Mouse (Mus musculus) frontal cortex, postnatal 25 days (tissue): Measurements from ENCODE around the gene Mllt3.

ENCODE experiments used
- DNase-seq, 2 experiments: peaks; one replicate each; pipeline ENCODE4 v3.0.0; 2022; ENCODE audit warnings: low spot score in 2 of 2

Gene Mllt3

DNA sequence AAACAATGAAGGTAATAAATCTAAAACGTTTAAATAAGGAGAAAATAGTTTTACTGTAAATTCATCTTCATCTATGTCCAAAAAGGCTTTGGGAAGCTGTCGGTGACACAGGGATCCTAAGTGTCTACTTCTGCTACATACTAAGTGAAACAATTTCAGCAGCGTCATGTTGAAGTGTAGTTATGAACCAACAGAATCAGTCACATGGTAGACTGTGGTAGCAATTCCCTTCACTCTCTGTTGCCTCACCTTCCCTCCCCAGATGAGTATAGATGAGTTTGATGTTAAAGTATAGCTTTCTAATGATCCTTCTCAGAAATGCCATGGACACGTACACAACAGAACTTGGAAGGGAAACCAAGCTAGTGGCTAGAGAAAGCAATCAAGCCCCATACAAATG is 79.9 kb downstream of the Mllt3 start:
- DNase-seq = no peak

DNA sequence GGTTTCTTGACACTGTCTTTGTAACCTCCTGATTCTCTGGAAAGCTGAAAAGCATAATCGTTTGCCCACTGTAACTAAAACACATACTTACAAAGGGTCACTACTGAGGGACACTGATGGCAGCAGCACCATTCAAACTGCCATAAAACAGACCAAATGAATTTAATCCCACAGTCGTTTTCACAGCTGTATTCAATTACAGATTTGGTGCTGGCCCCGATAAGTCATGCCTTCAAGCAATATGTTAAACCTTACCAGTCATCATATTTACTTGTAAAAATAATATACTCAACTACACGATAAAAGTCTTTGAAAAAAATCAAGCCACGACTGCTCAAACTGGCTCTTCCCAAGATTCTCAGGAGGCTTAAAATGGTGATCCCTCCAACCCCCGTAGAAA is 83.7 kb downstream of the Mllt3 start:
- no peak for DNase-seq

DNA sequence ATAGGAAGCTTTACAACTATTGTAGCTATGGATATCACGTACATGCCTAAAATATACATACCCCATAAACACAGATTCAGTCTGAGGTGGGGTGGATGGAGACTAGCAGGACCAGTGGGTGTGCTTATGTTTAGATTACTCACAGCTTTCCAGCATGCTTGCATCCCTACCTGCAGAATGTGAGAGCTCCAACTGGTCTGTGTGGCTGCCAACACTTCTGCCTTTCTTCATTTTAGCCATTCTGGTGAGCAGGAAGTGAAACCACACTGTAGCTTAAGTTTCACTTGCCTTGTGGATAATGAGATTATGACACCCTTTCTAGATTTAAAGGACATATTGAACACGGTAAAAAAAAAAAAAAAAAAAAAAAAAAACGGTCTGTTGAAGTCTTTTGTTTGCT is 88.8 kb downstream of the Mllt3 start:
- DNase-seq = no peak

DNA sequence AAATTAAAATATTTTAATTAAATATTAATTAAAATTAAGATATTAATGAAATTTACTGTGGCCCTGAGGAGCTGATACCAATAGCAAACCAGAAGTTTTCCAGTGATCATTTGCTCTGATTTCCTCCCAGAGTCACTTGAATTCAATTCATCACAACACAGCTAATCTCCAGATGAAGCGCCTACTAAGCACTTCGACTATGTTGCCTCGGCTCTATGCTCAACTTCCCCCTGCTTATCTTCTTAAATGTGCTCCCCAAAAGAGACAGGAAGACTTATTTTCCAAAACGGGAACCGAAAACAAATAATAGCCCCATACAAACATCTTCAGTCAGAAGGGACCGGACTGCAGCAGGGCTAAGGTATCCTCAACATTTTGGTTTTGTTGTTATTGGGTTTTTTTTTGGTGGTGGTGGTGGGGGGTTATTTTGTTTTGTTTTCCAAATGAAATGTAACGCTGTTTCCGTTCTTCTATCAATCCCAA is 90.2 kb downstream of the Mllt3 start:
- no peak for DNase-seq

DNA sequence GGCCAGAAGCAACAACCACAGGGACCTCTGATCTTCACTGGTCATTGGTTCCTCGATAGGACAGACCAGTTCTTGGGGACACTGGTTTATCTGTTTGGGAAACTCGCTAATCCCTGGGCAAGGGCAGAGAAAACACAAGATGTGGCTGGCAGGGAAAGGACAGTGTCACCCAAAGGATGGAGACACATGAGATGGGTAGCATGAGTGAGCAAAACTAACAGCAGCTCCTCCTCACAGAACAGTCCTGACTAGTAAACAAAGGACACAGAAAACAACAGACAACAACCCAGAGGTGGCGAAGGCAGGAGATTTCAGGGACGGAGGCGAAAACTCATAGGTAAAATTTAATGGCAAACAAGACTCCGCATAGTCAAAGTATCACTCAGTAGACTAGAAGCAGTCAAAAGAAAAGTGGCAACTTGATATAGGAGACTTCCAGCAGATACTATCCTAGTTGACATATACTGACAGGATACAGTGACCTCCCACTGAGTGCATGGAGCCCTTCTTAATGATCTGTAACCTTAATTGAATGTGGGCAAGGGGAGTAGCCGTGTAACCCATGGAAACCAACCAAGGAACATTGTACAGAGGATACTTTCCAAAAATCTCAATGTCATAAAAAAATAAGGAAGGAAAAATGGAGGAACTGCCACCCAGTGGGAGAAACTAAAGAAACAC is 93.5 kb downstream of the Mllt3 start:
- DNase-seq = no peak

DNA sequence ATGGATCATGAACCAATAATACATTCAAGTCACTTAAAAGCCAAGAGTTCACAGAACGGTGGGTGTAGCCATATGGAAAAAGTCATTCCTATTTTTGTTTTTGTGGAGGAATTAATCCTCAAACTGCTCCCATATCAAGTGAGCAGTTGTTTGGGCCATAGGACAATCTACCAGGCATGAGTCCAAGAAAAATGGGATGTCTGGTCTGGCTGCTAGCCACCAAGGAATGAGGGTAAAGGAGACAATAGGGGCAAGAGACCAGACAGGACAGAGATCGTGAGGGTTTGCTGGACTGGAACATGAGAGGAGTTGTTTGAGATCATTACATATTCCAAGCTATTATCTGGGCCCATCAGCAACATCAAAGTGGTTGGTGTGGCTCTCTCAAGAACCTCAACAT is 96.8 kb downstream of the Mllt3 start:
- no peak for DNase-seq

DNA sequence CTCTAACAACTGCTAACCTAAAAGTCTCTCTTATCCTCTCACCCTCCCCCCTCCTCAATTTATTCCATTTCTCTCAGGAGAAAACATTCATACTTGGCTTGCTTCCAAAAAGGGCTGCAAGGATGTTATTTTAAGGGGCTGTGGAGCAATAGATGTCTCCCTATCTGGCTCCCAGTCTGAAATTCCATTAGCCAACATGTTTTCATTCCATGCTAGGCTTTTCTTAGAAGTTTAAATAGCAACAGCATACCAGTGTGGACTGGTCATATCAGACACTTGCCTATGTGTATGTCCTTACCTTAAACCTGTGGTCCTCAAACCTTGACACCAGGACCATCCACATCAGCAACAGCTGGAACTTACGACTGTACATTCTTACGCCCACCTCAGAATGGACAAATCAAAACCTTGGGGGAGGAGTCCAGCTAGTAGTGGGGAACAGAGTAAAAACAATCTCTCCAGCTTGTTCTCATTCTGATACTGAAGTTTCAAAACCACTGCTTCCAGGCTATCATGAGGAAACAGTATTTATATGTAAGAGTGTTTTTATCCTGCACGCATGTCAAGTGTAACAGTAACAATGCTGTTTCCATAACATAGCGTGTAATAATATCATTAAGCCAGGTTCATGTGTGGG is 99.3 kb downstream of the Mllt3 start:
- DNase-seq = no peak

DNA sequence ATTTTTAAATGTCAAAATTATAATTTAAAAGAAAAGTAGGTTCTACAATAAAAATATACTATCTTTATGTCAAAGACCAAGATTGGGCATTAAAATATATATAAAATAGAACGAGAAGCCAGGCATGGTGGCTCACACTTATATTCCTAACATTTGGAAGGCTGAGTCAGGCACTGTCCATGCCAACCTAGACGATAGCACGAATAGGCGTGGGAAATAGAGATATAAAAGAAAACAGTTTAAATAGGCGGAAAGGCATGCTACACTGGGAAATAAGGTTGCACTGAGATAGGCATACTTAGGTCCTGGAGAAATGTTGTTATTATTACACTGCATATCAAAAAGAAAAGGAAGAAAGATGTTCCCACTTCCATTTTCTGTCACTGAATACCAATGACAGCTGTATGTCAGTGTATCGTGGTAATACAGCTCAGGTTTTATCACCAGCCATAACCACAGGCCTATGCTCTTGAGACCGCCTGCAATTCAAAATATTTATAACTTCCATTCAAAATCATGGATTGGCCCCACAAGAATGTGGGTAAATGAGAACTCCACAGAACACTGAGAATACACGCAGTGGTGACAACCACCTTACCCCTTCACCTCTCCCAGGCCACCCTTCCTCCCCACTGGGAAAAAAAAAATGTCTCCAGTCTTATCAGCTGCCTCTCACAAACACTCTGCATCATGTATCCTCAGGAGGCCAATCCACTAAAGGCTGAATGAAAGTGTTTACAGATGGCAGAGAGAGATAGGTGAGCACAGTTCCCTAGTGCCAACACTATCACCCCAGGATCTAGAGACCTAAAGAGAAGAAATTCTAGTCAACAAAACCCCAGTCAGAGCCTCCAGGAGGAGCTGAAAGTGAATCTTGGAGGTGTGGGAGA is 102.6 kb downstream of the Mllt3 start:
- no peak for DNase-seq

DNA sequence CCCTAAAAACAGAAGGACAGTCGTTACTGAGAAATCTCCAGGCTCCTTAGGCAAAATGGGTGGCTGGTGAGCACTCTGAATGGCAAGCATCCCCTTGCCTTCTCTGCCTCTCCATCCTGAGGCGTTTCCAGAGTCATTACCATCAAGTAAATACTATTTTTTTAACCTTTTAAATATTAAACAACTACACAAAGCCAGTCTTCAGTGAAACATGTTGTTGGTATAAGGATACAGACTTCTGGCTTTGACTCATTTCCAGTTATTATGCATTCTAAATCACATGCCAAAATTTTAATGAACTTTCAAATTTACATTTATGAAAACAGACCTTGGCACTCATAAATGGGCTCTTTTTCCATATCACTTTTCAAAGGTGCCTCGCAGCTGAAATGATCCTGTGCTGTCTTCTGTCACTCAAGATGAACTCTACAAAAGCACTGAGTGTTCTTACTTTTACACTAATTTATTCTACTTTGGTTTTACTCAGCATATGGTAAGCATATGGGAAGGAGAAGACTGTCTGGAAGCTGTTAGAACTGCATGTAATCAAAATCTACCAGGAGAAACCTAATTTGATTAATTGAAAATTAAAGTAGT is 104.5 kb downstream of the Mllt3 start:
- DNase-seq = no peak

DNA sequence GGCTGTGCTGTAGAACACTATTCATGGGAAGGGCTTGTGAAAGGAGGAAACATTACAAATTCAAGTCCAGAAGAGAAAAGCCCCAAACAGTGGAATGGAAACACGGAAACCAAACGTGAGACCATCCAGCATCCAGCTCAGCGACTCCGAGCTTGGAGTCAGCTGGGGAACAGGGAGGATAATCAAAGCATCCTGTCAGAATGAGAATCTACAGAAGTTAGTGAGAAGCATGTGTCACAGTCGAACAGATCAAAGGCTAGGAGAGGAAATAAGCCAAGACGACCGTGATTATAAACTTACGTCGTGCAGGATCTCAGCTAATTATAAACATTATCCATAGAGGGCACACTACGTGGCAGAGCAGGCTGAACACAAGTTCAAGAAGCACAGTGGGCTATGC is 105.8 kb downstream of the Mllt3 start:
- DNase-seq = no peak

DNA sequence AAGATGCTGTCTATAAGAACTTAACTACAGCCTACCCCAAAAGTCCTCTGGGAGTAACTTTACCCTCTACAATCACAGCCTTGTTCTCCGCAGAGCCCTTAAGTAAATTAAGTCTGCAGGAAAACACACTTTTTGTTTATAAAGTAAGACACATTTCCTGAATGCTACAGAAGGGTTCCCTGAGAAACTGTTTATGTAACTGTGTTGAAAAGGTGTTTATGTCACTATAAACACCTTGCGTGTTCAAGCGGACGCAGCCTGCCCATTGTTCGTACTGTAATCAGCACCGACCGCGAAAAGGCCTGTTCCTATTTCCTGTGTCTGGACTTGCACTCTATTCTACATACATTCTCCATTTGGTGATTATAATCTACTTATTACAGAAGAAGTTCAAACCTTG is 112.5 kb downstream of the Mllt3 start:
- no peak for DNase-seq

DNA sequence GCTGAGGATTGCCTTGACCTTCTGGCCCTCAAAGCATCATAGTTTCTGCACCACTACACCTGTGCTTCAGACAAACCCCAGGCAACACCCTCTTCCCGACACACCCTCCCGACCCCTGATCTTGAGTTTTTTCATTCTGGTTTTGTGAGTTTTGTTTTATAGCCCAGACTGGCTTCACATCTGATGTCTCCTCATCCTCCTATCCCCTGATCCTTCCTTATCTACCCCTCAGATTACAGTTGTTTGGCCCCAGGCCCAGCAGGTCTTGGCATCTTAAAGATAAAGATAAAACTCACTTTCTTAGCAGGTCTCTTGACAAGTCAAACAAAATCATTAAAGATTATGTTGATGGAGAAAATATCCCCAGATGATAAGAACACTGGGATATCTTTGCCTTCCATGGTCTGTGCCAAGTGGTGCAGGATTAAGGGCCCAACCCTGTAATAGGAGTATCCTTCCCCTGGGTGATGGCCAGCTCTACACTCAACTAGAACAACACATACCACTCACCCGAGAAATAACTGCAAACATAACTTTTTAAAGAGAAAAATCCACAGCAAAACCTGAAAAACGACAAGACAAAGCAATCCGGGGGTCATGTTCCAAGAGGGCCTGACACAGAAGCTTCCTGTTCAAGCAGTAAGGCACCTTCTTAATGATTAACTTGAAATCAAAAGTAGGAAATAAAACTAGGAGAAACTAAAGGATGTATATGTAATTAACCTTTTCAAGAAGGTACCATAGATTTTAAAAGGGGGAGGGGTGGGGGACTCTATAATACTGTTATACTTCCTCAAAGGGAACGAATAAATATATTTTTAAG is 121.8 kb downstream of the Mllt3 start:
- no peak for DNase-seq

DNA sequence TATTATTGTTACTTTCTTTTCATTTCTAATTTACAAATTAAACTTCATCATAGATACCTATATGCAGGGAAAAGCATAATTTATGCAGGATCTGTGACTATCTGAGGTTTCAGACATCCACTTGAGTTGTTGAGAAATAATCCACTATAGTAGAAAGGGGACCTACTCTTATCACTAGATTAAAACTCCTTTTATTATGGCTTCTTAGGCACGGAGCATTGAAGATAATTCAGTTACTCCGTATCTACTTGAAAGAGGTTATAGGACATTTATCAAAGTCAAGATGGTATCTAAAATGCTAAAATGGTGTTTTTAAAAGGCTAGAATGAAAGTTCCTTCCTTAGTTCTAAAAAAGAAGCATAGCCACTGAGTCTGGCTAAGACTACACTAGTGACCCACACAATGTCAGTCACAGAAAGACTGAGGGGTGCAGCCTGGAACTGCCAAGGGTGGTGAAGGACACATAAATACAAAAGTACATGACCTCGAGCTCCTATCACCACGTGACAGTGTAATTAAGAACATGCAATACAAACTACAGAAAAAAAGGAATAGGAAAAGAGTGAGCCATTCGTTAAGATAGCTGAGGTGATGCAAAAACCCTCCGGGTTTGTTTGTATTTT is 127.9 kb downstream of the Mllt3 start:
- DNase-seq = no peak

DNA sequence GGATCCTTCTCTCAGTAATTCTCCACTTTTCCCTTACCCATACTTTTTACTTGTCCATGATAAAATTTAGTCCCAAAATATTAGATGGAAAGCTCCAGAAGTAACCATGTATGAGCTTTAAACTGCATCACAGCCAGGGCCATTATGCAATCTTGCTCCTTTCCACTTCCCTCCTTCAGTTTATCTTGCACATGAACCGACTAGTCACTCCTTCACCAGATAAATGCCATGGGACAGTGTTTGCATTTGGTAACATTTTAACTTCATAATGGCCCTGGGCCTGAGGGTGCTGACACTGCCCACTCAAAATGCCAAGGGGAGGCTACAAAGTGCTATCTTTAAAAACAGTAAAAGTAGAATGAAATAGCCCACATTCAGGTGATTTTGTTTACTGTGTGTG is 128.4 kb downstream of the Mllt3 start:
- no peak for DNase-seq

DNA sequence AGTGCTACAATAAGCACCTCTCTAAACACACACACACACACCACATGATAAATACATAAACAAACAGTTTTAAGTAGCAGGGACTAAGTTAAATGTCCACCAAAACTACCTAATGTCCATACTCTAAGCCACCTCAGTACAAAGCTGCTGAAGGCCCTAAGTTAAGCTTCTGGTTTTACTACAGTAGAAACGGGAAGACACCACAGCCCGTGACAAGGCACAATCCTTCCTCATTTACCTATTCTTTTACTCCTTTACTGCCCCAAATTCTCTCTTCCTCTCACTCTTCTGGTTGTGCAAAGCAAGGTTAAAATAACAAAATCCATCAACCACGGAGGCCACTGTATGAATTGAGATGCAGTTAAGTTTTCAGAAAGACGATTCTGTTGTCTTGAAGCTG is 130.6 kb downstream of the Mllt3 start:
- no peak for DNase-seq

DNA sequence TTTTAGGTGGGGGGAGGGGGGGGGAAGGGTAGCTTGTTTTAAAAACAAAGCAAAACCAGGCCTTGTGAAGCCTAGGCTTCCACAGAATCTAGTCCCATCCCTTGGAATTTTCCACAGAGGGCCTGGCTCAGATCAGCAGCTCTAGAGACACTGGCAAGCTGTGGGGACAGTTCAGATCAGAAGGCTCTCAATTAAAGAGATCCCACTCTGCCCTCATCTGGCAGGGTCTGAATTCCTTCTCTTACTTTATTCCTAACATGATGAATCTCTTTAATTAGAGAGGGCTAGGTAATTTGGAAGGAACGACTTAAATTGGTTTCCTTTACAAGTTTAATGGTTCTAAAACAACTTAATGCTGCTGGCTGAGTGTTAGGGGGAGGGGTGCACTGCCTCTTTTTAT is 132.0 kb downstream of the Mllt3 start:
- no peak for DNase-seq

DNA sequence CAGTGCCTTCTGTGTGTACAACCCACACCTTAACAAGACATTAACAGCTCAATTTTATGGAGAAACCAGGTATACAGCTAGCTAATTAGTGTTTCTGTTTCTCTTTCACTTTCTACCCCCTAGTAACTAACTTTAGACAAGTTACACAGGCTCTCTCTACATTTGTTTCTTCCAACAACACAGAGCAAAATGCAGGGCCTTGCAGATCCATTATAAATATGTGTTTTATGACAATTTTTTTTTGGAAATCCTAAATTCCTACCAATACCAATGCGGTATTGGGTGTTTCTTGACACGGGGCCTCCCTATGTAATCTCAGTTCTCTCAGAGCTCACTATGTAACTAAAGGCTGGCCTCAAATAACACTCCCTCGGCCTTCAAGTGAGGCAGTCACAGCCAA is 139.7 kb downstream of the Mllt3 start:
- no peak for DNase-seq

DNA sequence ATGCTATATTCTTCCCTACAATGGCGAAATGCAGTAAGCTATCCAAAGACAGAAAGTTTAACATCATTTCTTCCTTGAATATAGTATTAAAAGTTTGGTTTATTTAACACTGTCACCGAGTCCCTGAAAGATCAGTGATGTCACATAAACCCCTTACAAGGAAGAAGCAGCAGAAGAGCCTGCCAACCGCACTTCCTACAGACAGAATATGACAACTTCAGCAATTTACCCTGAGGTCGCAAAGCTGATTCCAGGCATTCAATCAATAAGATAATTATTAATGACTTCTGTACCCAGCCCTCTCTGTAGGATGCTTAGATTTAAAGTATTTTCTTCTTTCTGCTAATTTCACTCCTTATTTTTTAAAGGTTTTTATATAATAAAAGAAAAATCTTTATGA is 140.2 kb downstream of the Mllt3 start:
- DNase-seq = no peak

DNA sequence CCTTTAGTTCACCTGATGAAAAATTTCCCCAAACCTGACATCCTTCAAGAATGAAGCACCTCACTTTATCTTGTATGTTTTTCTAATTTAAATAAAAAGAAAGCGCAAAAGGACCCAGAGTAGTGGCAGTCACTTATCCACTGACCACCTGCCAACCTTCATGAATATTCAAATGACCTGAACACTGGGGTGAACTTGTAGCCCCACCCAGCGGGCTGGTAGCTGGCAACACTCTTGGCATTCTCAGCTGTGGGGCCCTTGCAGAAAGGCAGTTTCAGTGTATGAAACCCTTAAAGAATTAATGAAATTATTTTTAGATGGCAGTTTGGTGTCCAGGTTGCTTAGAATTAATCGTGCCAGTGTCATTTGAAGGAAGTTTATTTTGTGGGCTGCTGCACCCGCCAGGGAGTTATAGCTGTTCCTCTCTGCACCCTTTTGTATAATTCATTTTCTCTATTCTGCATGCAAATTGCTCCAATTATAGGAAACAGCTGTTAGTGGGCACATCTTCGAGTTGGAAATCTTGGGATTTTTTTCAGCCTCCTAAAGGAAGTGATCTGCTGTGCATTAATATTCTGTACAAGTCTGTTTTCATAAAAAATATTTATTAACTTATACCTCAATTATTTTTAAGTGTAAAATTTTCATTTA is 149.8 kb downstream of the Mllt3 start:
- DNase-seq = no peak

DNA sequence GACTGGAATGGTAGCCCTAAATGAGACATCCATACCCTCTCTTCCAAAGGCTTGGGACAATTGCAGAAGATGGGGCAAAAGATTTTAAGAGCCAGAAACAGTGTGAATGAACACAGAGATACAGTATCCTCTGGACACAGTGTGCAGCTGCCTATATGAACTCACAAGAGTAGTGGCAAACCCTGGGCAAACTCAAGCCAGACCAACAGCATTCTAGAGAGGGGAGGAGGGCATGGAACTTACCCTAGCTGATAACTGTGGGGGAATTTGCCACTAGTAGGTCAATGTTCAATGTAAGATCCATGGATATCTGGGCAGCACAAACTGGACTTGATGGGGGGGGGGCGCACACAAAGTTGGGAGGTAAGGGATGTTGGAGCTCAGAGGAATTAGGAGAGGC is 151.2 kb downstream of the Mllt3 start:
- no peak for DNase-seq

DNA sequence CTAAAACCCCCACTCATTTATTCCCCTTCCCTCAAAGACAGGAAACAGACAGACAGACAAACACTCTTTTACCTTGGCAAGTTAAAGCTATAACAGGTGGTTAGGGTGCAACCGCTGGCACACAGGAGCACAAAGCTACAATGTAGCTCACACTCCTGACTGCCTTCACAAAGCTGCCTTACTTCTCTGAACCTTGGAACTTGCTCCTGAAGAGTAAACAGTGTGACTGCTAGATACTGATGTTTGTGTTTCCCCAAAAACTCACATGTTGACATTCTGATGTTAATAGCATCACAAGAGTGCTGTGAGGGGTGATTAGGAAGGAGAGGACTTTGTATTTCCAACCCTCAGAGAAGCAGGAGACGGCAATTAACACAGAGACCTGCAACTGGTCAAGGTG is 151.6 kb downstream of the Mllt3 start:
- no peak for DNase-seq
